Mouse (Mus musculus) right cerebral cortex, postnatal 10 days (tissue): ENCODE measurements at regions not wholly inside any gene's neighbourhood (a gene's known extent, or its start where the extent isn't known, plus 50 kb on each side); places are given as distances from the start of the nearest gene placed in this dataset.
A peak's percentile ranks its signal among the peaks of the same experiment; 100 is the strongest.

Source experiments
- DNase-seq, 2 experiments: peaks; one replicate each; pipeline ENCODE4 v3.0.0; 2021; ENCODE audit warnings: low spot score in 2 of 2

DNA sequence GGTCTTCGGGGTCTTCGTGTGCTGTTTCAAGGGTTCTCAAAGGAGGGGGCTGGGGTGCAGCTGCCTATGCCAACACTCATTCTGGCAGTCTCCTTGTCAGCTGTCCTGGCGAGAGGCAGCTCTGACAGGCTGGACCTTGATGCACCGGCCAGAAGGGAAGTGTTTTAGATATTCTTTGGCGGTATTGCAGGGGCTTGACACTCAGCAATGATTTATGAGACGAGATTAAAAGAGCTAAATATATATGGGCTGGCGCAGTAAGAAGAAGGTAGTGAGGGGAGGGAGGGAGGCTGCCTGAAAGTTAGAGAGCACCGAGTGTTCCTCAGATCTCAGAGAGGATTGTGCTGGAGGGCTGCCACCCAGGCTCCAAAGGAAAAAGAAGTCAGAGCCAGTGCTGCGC lies 50.2 kb upstream of the Pdzd8 start:
- peak; percentile 39 to 47 for DNase-seq

DNA sequence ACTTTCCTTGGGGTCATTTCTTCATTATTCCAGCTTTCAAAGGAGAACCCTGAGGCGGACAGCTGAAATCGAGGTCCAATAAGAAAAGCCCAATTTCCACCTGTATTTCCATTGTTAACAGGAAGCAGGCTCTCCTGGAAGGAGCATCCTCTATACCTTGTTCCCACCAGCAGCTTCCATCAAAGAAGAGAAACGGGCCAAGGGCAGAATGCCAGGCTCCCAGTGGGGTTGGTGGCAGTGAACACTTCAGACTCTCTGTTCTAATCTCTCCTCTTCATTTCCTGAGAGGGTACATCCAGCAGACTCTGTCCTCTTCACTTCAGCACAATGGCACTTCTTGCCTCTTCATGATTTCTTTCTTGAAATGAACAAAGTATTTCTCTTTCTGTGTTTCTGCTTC lies 50.9 kb upstream of the Pdzd8 start:
- DNase-seq: no peak

DNA sequence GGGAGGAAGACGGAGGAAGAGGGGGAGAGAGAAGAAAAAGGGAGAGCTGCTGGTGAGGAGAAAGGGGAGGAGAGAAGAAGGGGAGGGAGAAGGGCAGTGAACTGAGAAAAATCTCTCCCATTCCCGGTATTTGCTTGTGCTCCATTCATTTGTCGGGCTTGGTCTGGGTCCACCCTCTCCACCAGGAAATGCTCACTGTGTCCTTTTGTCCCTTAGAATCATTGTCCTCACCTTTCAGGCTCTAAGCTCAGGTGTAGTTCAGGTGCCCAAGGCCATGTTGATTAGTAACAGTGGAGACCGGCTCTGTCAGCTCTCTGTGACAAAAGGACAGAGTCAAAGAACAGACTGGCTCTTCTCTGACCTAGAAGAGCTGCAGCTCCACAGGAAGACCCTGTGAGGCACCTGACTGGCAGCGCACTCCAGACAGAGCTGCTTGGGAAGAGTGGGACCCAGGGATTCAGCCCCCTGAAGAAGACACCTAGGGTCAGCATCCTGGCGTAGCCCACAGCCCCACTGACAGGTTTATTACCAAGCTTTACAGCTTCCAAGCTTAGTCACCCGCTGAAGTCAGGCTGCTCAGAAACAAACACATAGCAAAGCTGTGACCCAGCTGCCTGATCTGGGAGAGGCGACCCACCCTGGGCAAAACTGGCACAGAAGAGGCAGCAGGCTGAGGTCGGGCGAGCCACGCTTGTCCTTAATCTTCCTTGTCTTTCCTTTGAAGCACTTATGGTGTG lies 54.4 kb upstream of the Pdzd8 start:
- DNase-seq: no peak

DNA sequence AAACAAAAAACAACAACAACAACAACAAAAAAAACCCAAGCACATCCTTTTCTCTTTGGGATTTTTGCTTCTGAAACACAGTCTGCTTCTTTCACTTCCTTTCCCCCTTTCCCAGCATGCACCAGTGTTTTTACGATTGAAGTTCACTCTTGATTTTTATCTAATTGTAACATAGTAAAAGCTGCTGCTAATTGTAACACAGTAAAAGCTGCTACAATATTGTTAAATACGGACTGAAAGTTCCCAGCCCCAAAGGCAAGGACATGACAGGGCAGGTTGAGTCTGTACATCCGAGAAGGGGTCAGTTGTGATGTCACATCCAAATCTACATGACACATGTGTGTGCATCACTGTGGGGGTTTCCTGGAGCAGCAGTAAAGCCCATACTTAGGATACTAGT lies 55.7 kb upstream of the Pdzd8 start:
- no peak for DNase-seq

DNA sequence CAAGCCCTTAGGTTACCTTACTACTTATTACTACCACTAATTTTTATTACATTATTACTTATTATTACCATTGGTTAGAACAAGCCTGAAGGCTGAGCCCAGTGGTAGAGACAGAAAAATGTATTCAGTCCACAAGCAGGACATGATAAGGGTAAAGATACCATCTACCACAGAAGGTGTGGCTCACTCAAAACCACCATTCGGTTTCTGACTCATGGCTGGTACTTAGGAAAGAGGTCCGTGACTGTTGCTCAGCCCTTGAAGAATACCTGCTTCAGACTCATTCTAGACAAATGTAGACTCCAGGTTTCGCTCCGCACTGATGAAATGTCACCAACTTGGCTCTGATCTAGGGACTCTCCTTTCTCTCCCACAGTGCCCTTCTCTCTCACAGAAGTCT lies 56.1 kb upstream of the Emx2 start:
- no peak for DNase-seq

DNA sequence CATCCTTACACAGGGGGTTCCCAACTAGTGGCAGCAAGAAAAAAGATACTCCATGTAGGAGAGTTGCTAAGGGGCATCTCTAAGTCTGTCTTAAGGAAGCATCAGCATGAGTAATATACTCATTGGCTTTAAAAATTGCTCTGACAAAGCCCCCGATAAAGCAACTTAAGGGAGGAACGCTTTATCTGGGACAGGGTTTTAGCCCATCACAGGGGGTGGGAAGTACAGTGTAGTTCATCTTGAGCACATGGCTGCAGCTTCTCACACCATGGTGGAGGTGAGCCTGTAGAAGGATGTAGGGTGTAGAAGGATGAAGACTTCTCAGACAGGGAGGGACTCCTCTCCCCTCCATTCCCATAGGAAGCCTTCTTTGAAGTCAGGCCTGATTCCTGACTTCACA lies 54.1 kb upstream of the Emx2 start:
- no peak for DNase-seq

DNA sequence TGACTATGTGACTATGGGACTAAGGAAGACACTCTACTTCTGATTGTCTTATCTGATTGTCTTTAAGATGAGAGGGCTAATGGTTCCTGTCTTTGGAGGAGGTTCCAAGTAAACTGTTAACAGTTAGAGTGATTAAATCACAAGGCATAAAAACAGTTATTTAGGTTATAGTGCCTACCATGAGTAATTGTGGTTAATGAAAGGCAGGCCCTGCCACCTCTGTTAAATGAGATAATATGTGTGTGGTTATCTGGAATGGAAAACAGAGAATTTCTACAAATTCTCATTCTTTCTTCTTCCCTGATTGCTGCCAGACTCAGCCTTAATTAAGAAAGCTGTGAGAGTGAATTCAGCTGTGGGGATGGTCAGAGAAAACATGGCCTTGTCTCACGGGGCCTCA lies 53.4 kb upstream of the Emx2 start:
- no peak for DNase-seq

DNA sequence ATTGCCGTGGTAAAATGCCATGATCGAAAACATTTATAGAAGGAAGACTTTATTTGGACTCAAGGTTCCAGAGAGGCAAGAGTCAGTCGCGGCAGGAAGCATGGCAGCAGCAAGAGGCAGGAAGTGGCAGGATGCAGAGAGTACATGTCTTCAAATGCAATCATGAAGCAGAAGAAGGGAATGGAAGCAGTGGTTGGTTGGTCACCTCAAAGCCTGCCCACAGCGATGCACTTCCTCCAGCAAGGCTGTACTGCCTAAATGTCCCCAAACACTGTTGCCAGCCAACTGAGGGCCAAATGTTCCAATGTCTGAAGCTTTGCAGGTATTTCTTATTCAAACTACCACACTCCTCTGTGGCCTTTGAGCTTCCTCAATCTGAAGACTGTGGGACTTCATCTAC lies 52.6 kb upstream of the Emx2 start:
- DNase-seq: no peak

DNA sequence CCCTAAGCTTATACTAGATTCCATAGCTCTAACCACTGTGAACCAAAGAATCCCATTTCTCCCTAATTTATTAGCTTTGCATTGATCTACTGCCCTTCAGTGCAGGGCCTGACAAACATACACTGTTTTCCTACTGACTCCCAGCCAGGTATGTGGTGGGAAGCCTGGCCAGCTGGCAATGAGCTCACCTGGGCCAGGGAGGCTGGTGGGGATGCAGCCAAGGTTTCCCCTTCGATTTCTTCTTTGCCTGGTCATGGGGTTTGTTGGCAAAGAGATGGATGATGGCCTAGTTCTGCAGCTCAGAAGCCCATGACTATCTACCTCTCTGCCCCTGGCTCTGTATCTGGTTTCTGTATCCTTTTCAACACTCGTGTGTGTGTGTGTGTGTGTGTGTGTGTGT lies 50.1 kb upstream of the Emx2 start:
- no peak for DNase-seq
